Mouse (Mus musculus) lung, postnatal 14 days (tissue): ENCODE results near the gene Sectm1b.
"Not testable (repeated sequence)": the region's sequence is repeated elsewhere in the genome, so short reads cannot be mapped to it uniquely, and the experiment has no call there.

Source experiments
- DNase-seq: peaks from one replicate; pipeline ENCODE4 v3.0.0; 2021

The Sectm1b gene

DNA sequence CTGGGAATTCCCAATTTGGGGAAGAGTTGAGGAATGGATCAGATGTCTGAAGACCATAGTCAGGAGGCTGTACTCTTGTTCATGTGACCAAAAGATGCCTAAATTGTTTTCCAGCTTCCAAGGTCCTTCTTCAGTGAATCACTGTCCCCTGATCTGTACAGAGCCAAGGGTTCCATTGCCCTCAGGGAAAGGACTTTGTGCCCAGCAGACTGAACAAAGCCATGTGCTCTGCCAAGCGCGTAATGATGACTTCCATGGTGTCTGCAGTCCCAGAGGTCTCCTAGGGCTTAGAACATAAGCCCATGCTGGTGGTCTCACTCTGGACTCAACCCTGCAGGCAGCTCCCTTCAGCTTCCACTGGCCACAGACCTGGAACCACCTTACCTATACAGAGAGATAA, 4.5 kb upstream of the Sectm1b start:
- no peak for DNase-seq

- no peak for DNase-seq
These were observed 828 bp upstream of the Sectm1b start for GRCm38 (mm10) chr11:121064197-121064596.

DNA sequence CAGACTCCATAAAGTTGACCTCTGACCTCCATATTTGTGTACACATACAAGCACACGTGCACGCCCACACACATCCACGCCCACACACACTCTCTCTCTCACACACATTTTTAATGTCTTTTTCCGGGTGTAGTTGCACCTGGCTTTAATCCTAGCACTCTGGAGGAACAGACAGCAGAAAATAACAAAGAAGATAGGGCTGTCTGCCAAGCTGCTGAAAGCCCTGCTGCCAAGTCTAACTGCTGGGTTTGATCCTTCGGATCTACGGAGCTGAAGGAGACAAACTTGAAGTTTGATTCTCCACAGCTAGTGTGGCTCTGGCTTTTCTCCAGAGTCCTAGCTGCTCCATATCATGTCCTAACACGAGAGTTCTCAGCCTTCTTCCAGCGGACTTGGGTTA, 1.8 kb downstream of the Sectm1b start:
- no peak for DNase-seq

DNA sequence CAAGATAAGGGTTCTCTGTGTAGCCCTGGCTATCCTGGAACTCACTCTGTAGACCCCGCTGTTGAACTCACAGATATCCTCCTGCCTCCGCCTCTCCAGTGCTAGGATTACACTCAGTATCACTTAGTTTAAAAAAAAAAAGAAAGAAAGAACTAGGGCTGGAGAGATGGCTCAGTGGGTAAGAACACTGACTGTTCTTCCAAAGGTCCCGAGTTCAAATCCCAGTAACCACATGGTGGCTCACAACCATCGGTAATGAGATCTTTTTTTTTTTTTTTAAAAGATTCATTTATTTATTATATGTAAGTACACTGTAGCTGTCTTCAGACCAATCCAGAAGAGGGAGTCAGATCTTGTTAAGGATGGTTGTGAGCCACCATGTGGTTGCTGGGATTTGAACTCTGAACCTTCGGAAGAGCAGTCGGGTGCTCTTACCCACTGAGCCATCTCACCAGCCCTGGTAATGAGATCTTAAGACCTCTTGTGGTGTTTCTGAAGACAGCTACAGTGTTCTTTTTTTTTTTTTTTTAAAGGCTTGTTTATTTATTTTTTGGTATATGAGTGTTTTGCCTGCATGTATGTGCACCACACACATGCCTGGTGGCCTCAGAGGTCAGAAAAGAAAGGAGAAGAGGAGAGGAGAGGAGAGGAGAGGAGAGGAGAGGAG, 2.8 kb downstream of the Sectm1b start:
- not testable (repeated sequence) for DNase-seq

DNA sequence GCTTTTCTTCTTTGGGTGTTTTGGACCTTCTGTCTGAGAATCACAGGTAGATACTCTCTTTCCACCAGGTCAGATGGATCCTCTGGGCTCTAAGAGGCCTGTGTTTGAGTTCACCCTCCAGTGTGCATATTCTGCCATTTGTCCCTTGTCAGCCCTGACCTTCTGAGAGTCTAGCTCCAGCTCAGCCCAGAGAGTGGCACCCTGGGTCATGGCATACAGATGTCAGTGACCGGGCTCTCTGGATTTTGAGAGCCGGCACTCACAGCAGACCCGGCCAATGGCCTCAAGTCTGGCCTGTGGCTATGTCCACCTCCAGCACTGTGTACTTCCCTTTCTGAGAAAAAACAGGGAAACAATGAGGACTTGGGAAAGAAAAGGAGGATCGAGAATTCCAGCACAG, 3.9 kb downstream of the Sectm1b start:
- DNase-seq = no peak

DNA sequence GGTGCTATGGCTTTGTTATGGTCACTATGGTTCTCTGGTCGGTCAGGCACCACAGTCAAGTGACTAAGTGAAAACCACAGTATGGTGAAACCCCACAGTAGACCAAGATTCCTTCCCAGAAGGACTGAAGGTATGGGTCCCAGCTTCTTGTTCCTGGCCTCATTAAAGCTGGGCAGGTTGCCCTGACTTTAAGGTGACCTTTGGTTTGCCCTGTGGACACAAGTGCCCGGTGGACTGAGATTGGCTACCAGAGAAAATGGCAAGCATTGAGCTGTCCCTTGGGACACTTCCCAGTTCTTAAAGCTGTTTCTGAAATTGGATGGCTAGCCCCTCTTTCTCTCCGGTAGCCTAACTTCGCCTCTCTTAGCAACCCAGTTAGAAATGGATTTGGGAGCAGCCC, 4.4 kb downstream of the Sectm1b start:
- no peak for DNase-seq

DNA sequence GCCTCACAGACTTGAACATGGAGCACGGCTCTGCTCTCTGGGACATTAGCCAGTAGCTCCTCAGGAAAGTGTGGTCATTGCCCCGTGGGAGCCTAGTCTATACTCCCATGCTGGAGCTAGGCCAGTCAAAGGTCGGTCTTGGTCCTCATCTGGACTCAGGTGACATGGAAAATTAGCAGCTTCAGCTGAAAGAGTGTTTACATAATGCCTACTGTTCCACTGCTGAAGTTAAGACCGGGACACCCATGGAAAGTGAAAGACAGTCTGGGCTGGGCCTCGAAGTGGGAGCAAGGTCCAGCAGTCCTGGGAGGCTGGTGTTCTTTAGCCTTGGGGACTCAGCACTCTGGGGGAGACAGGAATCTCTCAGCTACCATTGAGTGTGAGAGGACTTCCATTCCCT, 5.2 kb downstream of the Sectm1b start:
- no peak for DNase-seq

DNA sequence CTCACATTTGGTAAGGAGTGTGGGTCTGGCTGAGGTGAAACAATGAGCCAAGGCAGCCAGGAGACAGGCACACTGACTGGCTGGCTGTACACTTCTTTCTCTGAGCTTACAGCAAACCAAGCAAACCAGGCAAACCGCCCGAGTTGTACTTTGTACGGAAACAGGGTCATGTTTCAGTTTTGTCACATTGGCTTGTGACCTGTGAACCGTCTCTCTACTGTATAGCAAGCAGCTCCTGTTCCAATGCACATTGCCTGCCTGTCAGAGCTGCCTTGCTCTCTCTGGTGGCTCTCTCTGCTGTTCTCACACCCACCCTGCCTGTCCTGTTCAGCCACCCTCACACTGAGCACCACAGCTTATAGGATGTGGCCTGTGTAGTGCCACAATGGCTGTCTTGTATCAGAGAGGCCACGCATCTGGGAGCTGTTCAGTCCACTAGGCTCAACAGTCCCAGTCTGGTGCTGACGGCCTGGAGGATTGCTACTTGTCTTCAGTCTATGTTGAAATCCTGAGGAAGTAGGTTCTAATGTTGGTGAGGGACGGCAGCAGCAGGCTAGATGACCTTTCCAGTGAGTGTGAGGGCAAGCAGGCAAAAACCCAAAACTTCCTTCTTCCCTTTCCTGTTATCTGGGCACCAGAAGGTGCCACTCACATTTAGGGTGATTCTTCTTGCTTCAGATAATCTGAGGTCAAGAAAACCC, 6.7 kb downstream of the Sectm1b start:
- DNase-seq = peak; percentile 12

- DNase-seq = peak; percentile 89
These were observed 9.8 kb downstream of the Sectm1b start for GRCm38 (mm10) chr11:121053536-121053935.

- no peak for DNase-seq
These were observed 11.0 kb downstream of the Sectm1b start for GRCm38 (mm10) chr11:121052387-121052786.

GRCm38 (mm10) chr11:121051793-121052192, 11.6 kb downstream of the Sectm1b start:
- DNase-seq = no peak

GRCm38 (mm10) chr11:121049840-121050239, 13.5 kb downstream of the Sectm1b start:
- no peak for DNase-seq

GRCm38 (mm10) chr11:121047826-121048399, 15.5 kb downstream of the Sectm1b start:
- peak; percentile 33 for DNase-seq

GRCm38 (mm10) chr11:121045286-121045685, 18.1 kb downstream of the Sectm1b start:
- DNase-seq = no peak

DNA sequence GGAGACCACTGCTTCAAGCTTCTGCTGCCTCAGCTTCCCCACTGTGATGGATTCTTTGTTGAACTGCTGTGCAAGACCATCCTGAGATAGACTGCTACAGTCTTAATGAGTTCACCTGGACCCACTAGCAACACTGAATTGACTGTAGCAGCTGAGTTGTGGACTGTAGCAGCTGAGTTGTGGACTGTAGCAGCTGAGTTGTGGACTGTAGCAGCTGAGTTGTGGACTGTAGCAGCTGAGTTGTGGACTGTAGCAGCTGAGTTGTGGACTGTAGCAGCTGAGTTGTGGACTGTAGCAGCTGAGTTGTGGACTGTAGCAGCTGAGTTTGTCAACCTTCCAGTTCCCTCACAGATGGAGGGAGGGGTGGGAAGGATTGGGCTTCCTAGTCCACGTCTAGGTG, 20.3 kb downstream of the Sectm1b start:
- not testable (repeated sequence) for DNase-seq

DNA sequence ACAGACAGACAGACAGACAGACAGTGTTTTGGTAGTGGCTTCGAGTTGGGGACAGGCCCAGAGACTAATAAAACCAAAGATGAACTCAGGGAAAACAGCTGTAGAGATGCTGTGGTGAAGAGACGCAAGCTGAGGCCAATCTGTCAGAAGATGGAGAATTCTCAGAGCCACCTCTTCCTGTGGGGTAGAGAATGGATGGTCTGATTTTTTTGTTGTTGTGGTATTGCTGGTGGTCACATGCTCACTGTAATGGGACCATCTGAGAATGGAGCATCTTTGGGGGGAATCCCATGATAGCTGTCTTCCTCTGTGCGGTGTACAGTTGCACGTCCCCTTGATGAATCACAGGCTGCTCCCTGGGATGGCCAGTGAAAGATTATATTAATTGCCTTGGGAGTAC, 20.9 kb downstream of the Sectm1b start:
- DNase-seq = no peak

DNA sequence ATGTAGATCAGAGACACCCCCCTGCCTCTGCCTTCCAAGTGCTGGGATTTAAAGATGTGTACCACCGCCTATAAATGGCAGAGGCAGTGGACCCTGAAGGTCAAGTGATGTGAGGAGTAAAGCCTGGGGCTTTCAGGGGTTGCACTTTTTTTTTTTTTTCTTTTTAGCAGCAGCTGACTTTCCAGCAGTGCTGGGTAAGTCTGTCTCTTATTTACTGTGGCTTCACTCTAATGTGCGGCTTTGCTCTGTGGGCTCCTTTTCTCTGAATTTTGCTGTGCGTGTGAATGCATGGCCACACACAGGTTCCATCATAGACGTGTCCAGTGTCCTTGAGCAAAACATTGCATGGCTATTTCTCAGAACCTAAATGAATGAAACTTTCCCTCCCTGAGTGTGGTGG, 21.7 kb downstream of the Sectm1b start:
- DNase-seq = no peak

DNA sequence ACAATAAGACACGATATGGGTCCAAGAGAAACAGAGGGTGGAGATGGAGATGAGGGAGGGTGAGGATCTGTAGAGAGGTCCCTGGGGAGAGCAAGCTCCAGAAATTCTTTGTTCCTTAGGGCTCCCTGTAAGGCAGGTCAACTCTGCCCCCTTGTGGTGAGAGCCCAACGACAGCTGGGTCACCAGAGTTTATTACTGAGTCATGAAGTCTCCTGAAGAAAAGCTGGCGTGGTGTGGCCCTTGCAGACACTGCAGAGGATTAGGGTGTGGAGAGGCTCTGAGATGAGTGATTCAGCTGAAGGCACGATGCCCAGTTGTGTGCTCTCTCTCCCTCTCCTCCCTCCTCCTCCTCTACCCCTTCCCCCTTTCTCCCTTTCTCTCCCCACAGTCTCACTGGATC, 22.2 kb downstream of the Sectm1b start:
- peak; percentile 92 for DNase-seq

DNA sequence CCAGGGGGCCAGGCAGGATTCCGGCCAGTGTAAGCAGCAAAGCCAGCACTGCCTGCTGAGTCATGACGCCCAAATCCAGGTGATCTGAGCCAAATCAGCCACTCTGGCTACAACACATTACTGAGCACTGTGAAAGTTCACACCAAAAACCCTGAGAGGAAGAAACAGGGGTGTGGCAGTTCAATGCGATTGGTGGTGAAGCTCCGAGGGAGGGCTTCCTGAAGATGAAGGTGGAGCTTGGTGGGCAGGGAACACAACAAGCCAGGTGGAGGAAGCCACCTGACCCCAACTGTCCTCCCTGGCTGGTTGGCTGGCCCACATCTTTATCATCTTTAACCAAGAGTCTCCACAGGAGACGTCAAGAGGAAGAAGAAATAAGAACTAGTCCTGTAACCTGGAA, 24.1 kb downstream of the Sectm1b start, which contains the start of gene Cd7:
Cd7 (minus strand) TSS at position 117 of the 400 bp plus-strand sequence.
- DNase-seq = no peak

GRCm38 (mm10) chr11:121038366-121039240, 24.8 kb downstream of the Sectm1b start:
- DNase-seq = no peak

GRCm38 (mm10) chr11:121033118-121033517, 30.3 kb downstream of the Sectm1b start:
- no peak for DNase-seq

- DNase-seq = no peak
These were observed 36.1 kb downstream of the Sectm1b start for GRCm38 (mm10) chr11:121027259-121027658.

GRCm38 (mm10) chr11:121024163-121024562, 39.2 kb downstream of the Sectm1b start:
- DNase-seq = no peak
